Mouse (Mus musculus) kidney, embryonic 15.5 days (tissue): Measurements from ENCODE around the gene Olfr782. TPM values are rescaled to one million over a fixed set of nuclear protein-coding genes. Genes with fewer than 3 reads are reported as not detected.

ENCODE experiments used
- polyA plus RNA-seq: library from polyadenylated mRNA; unstranded; fragments of >200 nt; fragmentation: Nextera tagmentation; extraction: Ambion mirVana; gene quantifications from 2 replicates; pipeline ENCODE4 v1.2.1, GENCODE M21; 2015

The Olfr782 gene
- polyA plus RNA-seq, 1 experiment from 2014 or later: not detected

Other genes with a start within 250 kb of the Olfr782 start
- not detected in 2 replicates for gene Olfr768, start 249.5 kb upstream of the Olfr782 start, polyA plus RNA-seq
- not detected in 2 replicates for gene Olfr769, start 231.0 kb upstream of the Olfr782 start, polyA plus RNA-seq
- gene Olfr770, start 209.9 kb upstream of the Olfr782 start, polyA plus RNA-seq: not detected in 2 replicates
- not detected in 2 replicates for gene Olfr771, start 184.1 kb upstream of the Olfr782 start, polyA plus RNA-seq
- not detected in 2 replicates for gene Olfr772, start 170.9 kb upstream of the Olfr782 start, polyA plus RNA-seq
- not detected in 2 replicates for gene Olfr773, start 161.4 kb upstream of the Olfr782 start, polyA plus RNA-seq
- gene Olfr774, start 112.6 kb upstream of the Olfr782 start, polyA plus RNA-seq: not detected in 2 replicates
- gene Olfr775, start 100.4 kb upstream of the Olfr782 start, polyA plus RNA-seq: not detected in 2 replicates
- not detected in 2 replicates for gene Olfr776, start 89.7 kb upstream of the Olfr782 start, polyA plus RNA-seq
- not detected in 2 replicates for gene Olfr777, start 77.4 kb upstream of the Olfr782 start, polyA plus RNA-seq
- not detected in 2 replicates for gene Olfr780, start 30.7 kb upstream of the Olfr782 start, polyA plus RNA-seq
- gene Olfr781, start 20.0 kb upstream of the Olfr782 start, polyA plus RNA-seq: not detected in 2 replicates
- 0.05 TPM in 2 replicates for gene Olfr784, start 35.2 kb downstream of the Olfr782 start, polyA plus RNA-seq
- gene Olfr785, start 56.6 kb downstream of the Olfr782 start, polyA plus RNA-seq: not detected in 2 replicates
- gene Olfr786, start 78.5 kb downstream of the Olfr782 start, polyA plus RNA-seq: not detected in 2 replicates
- not detected in 2 replicates for gene Olfr787, start 113.0 kb downstream of the Olfr782 start, polyA plus RNA-seq
- gene Olfr788, start 122.1 kb downstream of the Olfr782 start, polyA plus RNA-seq: not detected in 2 replicates
- gene Olfr789, start 135.9 kb downstream of the Olfr782 start, polyA plus RNA-seq: not detected in 2 replicates
- not detected in 2 replicates for gene Olfr790, start 149.6 kb downstream of the Olfr782 start, polyA plus RNA-seq
- not detected in 2 replicates for gene Olfr791, start 172.9 kb downstream of the Olfr782 start, polyA plus RNA-seq
- not detected in 2 replicates for gene Olfr792, start 190.3 kb downstream of the Olfr782 start, polyA plus RNA-seq
- gene Olfr794, start 218.8 kb downstream of the Olfr782 start, polyA plus RNA-seq: not detected in 2 replicates